Mouse (Mus musculus) right cerebral cortex, postnatal 4 days (tissue): ENCODE results near the gene Pkib.
A peak's percentile ranks its signal among the peaks of the same experiment; 100 is the strongest.

Source experiments
- DNase-seq: peaks from one replicate; pipeline ENCODE4 v3.0.0-alpha.2; 2022

Pkib gene

DNA sequence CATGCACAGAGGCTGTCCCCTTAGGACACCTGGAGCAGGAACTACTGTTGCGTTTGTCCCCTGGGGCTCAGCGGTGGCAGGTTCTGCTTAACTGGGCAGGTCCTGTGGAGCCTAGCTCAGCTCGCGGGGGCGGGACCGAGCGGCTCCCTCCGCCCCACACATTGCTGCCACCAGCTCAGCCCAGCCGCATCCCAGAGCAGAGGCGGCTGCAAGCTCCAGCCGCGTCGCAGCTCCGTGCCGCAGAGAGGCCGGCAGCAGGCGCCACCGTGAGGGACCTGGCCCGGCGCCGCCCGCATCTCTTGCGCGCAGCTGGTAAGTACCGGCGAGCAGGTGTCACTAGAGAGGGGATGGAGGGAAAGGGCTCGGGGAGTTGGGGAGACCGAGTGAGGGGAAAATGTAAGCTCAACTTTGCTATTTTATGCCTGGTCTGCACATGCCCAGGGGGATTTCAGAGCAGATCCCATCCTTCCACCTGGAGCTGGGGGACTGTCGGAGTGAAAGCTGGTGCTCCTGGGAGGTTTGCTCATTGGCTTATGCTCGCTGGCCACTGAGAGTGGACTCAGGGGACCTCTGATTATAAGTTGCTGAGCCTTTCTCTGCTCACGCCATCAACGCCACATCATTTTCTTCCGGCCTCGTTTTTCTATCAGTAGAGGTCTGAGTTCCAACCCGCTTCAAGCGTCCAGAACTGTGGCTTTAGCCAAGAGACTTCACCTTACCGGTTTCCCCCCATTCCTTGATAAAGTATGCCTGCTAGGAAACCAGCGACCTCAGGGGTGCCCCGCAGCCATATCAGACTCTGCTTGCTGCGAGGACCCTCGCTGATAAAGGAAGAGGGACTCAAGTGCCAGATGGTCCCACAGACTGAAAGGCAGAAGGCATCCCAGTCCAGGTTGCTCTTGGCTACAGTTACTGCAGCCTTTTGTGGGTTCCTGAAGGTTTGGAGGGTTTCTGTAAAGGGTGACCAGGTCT, at the start of gene Pkib:
Pkib (plus strand) TSS at position 86 of the 972 bp plus-strand sequence.
- DNase-seq, result peak; percentile 50

- no peak for DNase-seq
These were observed 47.9 kb upstream of the Pkib start for GRCm38 (mm10) chr10:57583927-57584326.

DNA sequence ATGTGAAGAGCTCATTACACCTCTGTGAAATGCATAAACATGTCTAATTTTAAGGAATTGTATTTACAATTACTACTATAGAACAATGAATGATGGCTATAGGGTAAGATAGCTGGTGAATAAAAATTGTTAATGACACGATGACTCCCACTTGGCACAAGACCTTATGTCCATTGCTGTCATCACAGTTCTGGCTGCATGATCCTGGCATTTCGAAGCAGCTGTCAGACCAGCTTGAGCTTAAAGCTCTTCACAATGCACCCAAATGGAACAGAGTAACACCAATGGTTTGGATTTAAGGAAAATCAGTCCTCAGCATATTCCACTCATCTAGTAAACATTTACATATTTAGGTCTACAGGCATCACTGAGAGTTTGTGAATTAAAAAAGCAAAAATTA, 37.5 kb upstream of the Pkib start:
- no peak for DNase-seq

- no peak for DNase-seq
These were observed 34.6 kb upstream of the Pkib start for GRCm38 (mm10) chr10:57597172-57597571.

GRCm38 (mm10) chr10:57602951-57603350, 28.8 kb upstream of the Pkib start:
- no peak for DNase-seq

DNA sequence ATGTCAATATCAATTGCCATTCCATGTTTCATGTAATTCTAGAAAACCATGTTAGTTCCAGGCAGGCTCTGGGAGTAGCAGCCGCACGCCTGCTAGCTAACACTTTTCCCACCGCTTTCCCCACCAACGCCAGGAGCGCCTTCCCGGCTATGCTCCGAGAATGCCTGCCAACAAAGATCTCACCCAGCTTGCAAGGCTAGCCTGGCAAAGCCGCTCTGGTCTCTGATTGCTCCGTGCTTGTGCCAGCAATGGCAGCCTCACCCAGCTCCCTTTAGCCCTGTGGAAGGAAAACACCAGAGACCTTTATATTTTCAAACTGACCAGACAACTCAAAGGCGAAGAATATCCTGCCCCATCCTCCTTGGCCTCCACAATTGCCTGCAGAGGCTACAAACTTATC, 8.5 kb upstream of the Pkib start:
- peak; percentile 4 for DNase-seq

GRCm38 (mm10) chr10:57627773-57628172, 4.0 kb upstream of the Pkib start:
- no peak for DNase-seq

GRCm38 (mm10) chr10:57630557-57630956, 1.2 kb upstream of the Pkib start:
- no peak for DNase-seq

DNA sequence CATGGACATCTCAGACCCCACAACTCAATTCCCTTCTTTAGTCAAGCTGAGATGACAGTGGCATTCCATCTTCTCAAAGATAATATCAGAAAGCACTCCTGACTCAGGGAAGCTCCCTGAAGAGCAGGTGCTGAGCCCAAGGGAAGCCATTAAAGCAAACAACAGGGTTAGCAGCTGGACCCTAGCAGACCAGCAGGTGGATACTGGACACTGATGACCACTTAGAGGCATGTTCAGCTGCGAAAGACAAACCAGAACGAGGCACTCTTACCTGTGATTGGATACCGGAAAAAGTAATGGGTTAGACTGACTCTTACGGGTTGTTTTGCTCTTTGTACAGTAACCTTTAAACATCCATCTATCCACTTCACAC, 1.1 kb downstream of the Pkib start:
- DNase-seq, result no peak

DNA sequence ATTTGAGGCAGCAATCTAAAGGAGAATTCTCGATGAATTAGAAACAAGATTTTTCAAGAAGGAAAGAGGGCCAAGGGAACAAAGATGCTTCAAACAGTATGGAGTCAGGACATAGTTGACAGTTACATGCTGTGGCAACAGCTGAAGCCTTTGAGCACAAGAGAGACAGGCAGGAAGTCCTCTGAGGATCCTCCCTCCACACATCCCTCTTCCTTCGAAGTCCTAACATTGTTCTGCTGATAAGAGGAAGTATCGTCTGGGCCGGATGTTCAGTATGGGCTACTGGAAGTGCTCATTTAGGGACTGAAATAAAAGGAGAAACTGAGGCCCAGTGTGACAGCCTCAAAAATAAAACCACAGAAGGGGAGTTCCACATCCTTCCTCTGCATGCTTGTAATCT, 5.2 kb downstream of the Pkib start:
- no peak for DNase-seq

GRCm38 (mm10) chr10:57638250-57638649, 6.5 kb downstream of the Pkib start:
- no peak for DNase-seq

DNA sequence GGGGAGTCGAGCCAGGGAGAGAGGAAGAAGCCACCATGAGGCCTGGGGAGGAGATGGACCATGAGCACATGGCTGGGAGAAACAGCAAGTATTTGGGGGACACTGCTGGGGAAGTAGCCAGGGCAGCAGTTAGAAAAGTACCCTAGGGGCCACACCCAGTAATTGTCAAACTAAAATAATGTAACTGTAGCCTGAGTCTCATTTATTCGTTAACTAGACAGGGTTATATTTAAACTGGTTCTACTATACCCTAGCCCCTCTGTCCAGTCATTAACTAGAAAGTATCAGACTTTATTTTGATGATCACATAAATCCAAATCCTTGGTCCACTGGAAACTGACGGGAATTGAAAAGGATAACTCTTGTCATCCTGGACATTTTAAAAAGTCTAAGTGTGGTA, 7.8 kb downstream of the Pkib start:
- no peak for DNase-seq

DNA sequence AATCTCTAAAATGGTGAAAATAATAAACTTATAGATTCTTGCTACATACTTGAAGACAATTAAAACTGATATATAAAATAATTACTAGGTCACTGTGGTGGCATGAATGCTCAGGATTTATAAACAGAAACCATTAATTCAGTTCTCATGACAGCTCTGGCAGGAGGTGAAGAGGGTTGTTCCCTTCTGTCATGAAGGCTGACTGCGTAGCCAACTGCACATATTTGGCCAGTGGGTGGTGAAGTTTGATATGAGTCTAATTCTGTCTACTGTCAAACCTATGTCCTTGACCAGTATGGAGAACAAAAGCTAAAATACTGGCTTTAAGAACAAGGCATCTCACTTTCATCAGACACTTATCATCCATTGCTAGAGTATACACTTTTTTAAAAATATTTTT, 21.5 kb downstream of the Pkib start:
- no peak for DNase-seq

GRCm38 (mm10) chr10:57660505-57660904, 28.7 kb downstream of the Pkib start:
- no peak for DNase-seq

DNA sequence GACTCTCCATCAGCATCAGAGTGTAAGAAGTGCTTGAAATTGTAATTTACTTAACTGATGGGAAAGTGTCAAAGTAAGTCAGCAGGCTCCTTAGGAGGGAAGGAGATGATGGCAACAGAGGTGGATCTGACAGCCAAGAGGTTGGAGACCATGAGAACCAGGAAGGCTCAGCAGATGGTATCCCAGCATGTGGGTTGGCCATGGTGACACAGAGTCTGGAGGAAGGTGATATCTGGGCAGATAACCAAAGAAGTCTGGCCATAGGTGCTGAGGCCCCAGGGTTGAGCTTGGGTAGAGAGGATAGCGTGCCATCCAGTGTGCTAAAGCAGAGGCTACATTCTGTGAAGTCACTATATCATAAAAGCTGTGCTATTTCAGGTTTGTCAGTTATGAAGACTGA, 32.0 kb downstream of the Pkib start:
- DNase-seq, result no peak

- no peak for DNase-seq
These were observed 32.5 kb downstream of the Pkib start for GRCm38 (mm10) chr10:57664253-57664652.

GRCm38 (mm10) chr10:57675740-57676139, 44.0 kb downstream of the Pkib start:
- DNase-seq, result no peak

GRCm38 (mm10) chr10:57687999-57688398, 56.2 kb downstream of the Pkib start:
- DNase-seq, result no peak

DNA sequence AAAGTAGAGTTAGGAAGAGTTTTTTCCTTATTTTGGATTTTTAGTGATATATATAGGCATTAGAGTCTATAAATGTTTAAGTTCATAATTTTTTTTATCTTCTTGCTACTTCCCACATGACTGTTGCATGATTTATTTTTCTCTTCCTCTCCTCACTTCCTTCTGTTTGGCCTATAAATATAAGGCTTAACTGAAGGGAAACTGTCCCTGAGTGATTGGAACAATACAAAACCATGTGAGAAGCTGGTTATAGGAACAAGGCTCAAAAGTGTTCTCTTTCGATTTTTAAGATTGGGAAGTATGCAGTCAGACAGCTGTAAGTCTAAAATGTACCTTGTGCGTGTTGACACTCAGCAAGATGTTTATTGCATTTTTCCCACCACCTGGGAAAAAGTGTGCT, 58.4 kb downstream of the Pkib start:
- DNase-seq, result no peak

- DNase-seq, result no peak
These were observed 70.5 kb downstream of the Pkib start for GRCm38 (mm10) chr10:57702246-57702645.

DNA sequence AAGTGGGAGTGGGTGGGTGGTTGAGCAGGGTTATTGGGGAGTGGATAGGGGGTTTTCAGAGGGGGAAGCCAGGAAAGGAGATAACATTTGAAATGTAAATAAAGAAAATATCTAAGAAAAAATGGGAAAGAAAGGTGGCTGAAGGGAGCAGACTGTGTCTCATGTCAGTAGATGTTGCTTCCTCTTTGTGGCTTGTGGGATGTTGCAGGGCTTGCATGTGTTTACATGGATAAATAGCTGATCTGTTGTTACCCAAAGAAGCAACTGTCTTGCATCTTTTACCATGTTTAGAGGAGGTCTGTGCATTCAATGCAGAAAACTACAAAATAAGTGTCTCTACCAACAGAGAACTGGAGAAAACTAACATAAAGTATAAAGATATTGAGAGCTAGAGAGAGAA, 89.3 kb downstream of the Pkib start:
- DNase-seq, result no peak

DNA sequence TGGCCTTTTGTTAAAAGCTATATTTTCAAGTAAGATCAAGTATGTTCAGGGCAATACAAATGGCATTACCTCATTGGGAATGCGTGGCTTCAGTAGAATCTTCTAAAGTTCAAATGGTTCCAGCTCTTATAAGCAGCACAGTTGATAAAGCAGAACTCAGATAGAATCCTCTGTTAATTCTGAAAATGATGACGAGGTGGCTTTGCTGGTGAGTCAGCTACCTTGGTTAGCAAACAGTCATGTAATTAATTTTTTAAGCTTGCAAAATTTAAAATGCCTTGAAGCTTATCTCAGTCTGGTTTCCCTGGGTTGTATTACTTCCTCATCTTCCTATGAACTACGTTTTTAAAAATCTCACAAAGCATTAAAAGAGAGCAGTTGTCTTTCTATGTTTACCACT, 90.6 kb downstream of the Pkib start:
- no peak for DNase-seq

DNA sequence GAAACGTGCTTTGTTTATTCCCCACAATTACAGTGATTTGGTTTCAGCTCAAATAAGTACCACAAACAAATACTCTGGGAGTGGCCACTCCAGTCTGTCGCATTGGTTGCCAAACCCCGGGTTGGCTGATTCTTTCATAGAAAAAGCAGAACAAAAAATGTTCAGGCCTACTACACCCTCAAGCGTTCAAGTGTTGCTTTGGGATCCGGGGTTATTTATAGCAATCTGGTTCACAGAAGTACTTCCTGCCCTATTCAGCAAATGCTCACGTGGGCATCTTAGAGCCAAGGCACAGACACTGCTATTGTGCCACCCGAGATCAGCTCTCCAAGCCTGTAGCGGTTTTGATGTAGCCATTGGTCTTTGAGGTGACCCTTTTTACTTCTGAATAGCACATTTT, 95.9 kb downstream of the Pkib start:
- DNase-seq, result no peak

- no peak for DNase-seq
These were observed 99.9 kb downstream of the Pkib start for GRCm38 (mm10) chr10:57731672-57732071.

DNA sequence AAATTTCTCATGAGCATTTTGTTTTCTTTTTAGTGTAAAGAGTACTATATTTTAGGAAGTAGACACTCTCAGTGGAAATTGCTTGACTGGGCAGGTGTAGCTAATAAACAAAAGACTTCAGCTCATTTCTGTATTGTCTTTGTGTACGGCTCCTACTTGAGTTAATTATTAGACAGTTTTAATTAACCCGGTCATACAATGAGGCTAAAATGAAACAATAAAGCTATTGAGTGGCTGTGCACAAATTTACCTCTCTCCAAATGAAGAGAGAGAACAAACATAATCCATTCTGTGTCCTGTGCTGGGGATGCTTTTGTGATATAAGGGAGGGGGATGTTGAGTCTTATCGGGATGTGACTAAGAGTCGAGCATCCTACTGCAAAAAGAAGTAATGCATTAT, 109.0 kb downstream of the Pkib start:
- no peak for DNase-seq
